Mouse (Mus musculus) liver, embryonic 15.5 days (tissue): ENCODE data around the gene Prtg. TPM values are rescaled to one million over a fixed set of nuclear protein-coding genes. Genes with fewer than 3 reads are reported as not detected.

Source experiments
- ATAC-seq: fragments of 200-750 bp; cut with Nextera tagmentation; 2 replicates; pipeline ENCODE4 v1.8.0; 2017; ENCODE audit warnings: moderate number of reproducible peaks, mild to moderate bottlenecking, moderate library complexity; ENCODE audit not compliant: insufficient read depth
- H3K27ac ChIP-seq: fragments of 300-500 bp; sonication (generic); replicated peaks from 2 replicates; pipeline ENCODE4 v1.5.1; 2015; ENCODE audit warnings: mild to moderate bottlenecking, inconsistent platforms
- H3K27me3 ChIP-seq: fragments of 300-500 bp; sonication (generic); 2 replicates; pipeline ENCODE4 v1.6.1; 2015; ENCODE audit warnings: mild to moderate bottlenecking, inconsistent platforms
- H3K36me3 ChIP-seq: fragments of 300-500 bp; sonication (generic); replicated peaks from 2 replicates; pipeline ENCODE4 v1.6.1; 2015; ENCODE audit warnings: moderate library complexity, mild to moderate bottlenecking, inconsistent platforms
- H3K4me1 ChIP-seq: fragments of 300-500 bp; sonication (generic); replicated peaks from 2 replicates; pipeline ENCODE4 v1.6.1; 2015; ENCODE audit warnings: inconsistent platforms
- H3K4me2 ChIP-seq: fragments of 300-500 bp; sonication (generic); 2 replicates; pipeline ENCODE4 v1.6.1; 2015; ENCODE audit warnings: moderate library complexity, mild to moderate bottlenecking, inconsistent platforms
- H3K4me3 ChIP-seq: fragments of 300-500 bp; sonication (generic); replicated peaks from 2 replicates; pipeline ENCODE4 v1.5.1; 2015; ENCODE audit warnings: mild to moderate bottlenecking, inconsistent platforms
- H3K9ac ChIP-seq: fragments of 300-500 bp; sonication (generic); 2 replicates; pipeline ENCODE4 v1.6.1; 2015; ENCODE audit warnings: moderate library complexity, mild to moderate bottlenecking, inconsistent platforms
- H3K9me3 ChIP-seq: fragments of 300-500 bp; sonication (generic); replicated peaks from 2 replicates; pipeline ENCODE4 v1.6.1; 2016; ENCODE audit warnings: inconsistent platforms
- WGBS: fragments of 180-500 bp; shearing (Covaris S2); methylation state at CpG from one replicate; pipeline ENCODE4 v1.1.7; 2015; ENCODE audit warnings: mixed read lengths; ENCODE audit not compliant: insufficient replicate concordance; 5-methylcytosine and 5-hydroxymethylcytosine counted together
- polyA plus RNA-seq: library from polyadenylated mRNA; unstranded; fragments of >200 nt; fragmentation: Nextera tagmentation; extraction: Ambion mirVana; gene quantifications from 2 replicates; pipeline ENCODE4 v1.2.1, GENCODE M21; 2015

The Prtg gene
- polyA plus RNA-seq, 1 experiment from 2014 or later, result 0.08 TPM

DNA sequence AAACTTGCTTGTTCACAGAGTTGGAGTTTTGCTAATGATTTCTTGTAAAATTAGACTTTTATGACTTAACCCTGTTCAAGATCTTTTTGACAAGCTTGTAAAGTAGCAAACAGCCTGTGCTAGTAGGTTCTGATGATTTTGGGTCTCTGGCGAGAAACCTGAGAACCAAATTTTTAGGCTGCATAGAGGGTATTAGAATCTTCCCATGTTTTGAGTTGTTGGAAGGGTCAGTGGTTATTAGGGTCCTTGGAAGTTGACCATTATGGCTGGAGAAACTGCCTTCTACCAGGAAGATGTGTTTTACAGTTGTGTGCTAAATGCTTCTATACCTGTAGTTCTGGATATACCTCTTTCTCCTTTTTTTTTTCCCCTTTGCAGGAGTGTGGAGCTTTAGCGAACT, 2.4 kb downstream of the Prtg start:
- Histone ChIP-seq H3K4me1 (peaks cover 15% of the 10 kb centered on the region), H3K4me3 (no peak overlapping the region), H3K9me3 (no peaks in the 10 kb centered on the region), H3K27ac (no peak overlapping the region), H3K9ac (no peak overlapping the region), H3K4me2 (no peak overlapping the region), H3K36me3 (no peaks in the 10 kb centered on the region), H3K27me3 (peaks cover 72% of the 10 kb centered on the region)
- no peak for ATAC-seq
- 58% methylated on average over 2 of the region's 2 CpGs for WGBS

GRCm38 (mm10) chr9:72810607-72811006, 3.9 kb downstream of the Prtg start:
- H3K9me3 ChIP-seq, result no peaks in the 10 kb centered on the region
- no peaks in the 10 kb centered on the region for H3K36me3 ChIP-seq
- H3K4me2 ChIP-seq, result no peak overlapping the region
- H3K27ac ChIP-seq, result no peak overlapping the region
- H3K9ac ChIP-seq, result no peak overlapping the region
- WGBS, result 30% methylated on average over 5 of the region's 5 CpGs
- peak; percentile 75 for ATAC-seq
- H3K27me3 ChIP-seq, result peaks cover 59% of the 10 kb centered on the region
- peaks cover 15% of the 10 kb centered on the region for H3K4me1 ChIP-seq
- H3K4me3 ChIP-seq, result no peak overlapping the region

DNA sequence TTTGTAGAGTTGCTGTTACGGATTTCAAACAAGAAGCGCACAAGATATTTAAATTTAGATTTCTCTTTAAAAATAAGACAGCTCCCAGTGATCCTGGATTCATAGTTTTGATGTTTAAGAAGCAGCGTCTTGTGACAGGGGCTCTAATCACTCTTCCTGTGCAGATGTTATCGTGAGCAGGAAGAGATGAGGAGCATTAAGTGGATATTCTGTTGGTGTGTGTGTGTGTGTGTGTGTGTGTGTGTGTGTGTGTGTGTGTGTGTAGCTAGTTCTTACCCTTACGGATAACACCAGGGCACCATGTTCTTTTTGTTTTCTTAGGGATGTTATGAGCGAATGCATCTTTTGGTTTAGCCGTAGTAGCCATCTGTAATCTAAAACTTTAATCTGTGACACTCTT, 5.4 kb downstream of the Prtg start:
- Histone ChIP-seq H3K27me3 (peaks cover 44% of the 10 kb centered on the region), H3K9me3 (no peaks in the 10 kb centered on the region), H3K9ac (no peak overlapping the region), H3K27ac (no peak overlapping the region), H3K4me3 (no peak overlapping the region), H3K36me3 (no peaks in the 10 kb centered on the region), H3K4me1 (peaks cover 9% of the 10 kb centered on the region), H3K4me2 (no peak overlapping the region)
- ATAC-seq, result no peak
- WGBS, result 40% methylated on average over 7 of the region's 7 CpGs

GRCm38 (mm10) chr9:72812594-72813570, 6.2 kb downstream of the Prtg start:
- peaks cover 3% of the 10 kb centered on the region; the same call in 1 of the 2 replicates for H3K4me1 ChIP-seq
- no peak overlapping the region for H3K27ac ChIP-seq
- no peak overlapping the region for H3K4me2 ChIP-seq
- no peak overlapping the region for H3K9ac ChIP-seq
- no peak for ATAC-seq
- H3K4me3 ChIP-seq, result no peak overlapping the region
- 14% methylated on average over 18 of the region's 18 CpGs for WGBS
- H3K27me3 ChIP-seq, result peaks cover 36% of the 10 kb centered on the region
- no peaks in the 10 kb centered on the region for H3K9me3 ChIP-seq
- H3K36me3 ChIP-seq, result no peaks in the 10 kb centered on the region

- H3K27ac ChIP-seq, result no peak overlapping the region
- no peak for ATAC-seq
- 41% methylated on average over 4 of the region's 4 CpGs for WGBS
- no peaks in the 10 kb centered on the region for H3K27me3 ChIP-seq
- no peaks in the 10 kb centered on the region for H3K36me3 ChIP-seq
- H3K9ac ChIP-seq, result no peak overlapping the region
- H3K4me1 ChIP-seq, result no peaks in the 10 kb centered on the region
- no peak overlapping the region for H3K4me3 ChIP-seq
- no peaks in the 10 kb centered on the region for H3K9me3 ChIP-seq
- no peak overlapping the region for H3K4me2 ChIP-seq
Measured at GRCm38 (mm10) chr9:72825511-72825910, 18.8 kb downstream of the Prtg start.

DNA sequence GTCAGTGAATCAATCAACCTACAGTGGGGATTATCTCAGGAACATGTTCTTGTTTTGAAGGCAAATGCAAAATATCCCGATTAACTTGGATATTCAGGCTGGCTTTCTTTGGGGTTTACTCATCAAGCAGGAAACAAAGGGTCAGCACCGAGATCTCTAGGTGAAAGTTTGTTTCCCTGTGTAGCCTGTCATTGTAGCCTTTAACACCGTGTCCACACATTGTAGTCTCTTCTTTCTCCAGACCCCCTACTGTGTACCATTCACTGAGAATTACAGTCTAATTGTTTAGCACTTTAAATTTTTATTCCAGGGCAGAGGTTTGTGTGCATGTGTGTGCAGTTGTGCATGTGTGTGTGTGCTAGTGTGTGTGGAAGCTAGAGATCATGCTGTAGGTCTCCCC, 19.3 kb downstream of the Prtg start:
- Histone ChIP-seq H3K4me3 (no peak overlapping the region), H3K9me3 (no peaks in the 10 kb centered on the region), H3K27me3 (no peaks in the 10 kb centered on the region), H3K4me1 (no peaks in the 10 kb centered on the region), H3K27ac (no peak overlapping the region), H3K9ac (no peak overlapping the region), H3K4me2 (no peak overlapping the region), H3K36me3 (no peaks in the 10 kb centered on the region)
- ATAC-seq, result no peak
- WGBS, result 37% methylated on average over 3 of the region's 3 CpGs

DNA sequence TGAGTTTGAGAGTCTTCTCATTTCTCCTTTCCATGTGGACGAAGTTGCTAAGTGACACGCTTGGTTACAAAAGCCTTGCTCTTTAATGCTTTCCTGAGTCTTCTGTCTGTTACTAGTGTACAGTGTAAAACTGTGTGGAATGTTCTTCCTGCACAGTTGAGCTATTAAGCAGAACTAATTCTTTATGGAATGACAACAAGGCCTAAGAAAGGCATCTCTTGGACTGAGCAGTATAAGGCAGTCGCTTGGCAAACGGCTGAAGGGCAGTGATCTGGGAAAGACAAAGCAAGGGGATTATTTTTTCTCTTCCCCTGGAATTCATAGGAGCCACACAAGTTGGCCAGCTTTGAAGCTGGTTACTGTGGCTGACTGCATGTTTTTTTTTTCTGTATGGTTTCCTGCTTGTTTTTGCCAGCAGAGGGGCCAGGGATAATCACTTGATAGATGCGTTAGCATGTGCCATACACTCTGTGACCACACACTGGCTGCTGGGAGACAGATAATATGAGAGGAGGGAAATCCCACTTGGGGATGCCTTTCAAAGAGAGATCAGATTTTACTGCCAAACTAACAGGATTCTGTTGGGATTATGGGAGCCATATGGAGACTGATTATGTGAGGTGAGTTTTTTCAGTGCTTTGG, 22.1 kb downstream of the Prtg start:
- Histone ChIP-seq H3K36me3 (no peaks in the 10 kb centered on the region), H3K27me3 (no peaks in the 10 kb centered on the region), H3K4me2 (no peak overlapping the region), H3K9ac (no peak overlapping the region), H3K27ac (no peak overlapping the region), H3K4me3 (no peak overlapping the region), H3K4me1 (no peaks in the 10 kb centered on the region), H3K9me3 (no peaks in the 10 kb centered on the region)
- 50% methylated on average over 5 of the region's 5 CpGs for WGBS
- ATAC-seq, result no peak

DNA sequence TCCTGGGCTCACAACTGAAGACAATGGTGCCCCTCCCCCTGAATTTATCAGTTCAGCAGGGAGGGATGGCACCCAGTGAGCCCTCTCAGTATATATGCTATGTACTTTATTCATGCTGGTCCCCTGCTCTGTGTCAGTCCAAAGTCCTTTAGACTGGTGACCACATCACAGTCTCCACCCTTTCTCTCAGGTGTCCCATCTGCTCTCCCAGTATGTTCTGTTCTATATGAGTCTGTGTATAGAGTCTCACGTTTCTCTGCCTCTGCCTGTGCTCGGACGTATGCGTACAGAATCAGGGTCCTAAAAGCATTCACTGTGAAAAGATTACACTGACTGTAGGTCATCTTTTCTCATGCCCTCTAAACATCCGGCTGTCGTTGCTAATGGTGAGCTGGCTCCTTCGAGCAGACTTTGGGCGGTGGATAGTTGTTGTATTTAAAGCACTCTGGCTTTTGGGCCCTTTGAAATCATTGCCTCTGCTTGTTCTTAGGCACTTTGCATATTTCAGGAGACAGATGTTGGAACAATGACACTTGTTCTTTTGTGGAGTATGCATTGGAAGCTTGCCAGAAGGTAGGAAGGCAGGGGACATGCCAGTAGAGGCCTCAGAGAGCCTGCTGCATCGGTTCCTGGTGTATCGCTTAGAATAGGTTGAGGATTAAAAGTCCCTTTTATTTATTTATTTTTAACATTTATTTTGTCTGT, 27.5 kb downstream of the Prtg start:
- peak; percentile 22; the same call in 1 of the 2 replicates for ATAC-seq
- Histone ChIP-seq H3K27ac (no peak overlapping the region), H3K9ac (no peak overlapping the region), H3K27me3 (no peaks in the 10 kb centered on the region), H3K9me3 (no peaks in the 10 kb centered on the region), H3K4me3 (no peak overlapping the region), H3K4me2 (no peak overlapping the region), H3K4me1 (peaks cover 6% of the 10 kb centered on the region; the same call in 1 of the 2 replicates), H3K36me3 (no peaks in the 10 kb centered on the region)
- WGBS, result 66% methylated on average over 10 of the region's 10 CpGs

DNA sequence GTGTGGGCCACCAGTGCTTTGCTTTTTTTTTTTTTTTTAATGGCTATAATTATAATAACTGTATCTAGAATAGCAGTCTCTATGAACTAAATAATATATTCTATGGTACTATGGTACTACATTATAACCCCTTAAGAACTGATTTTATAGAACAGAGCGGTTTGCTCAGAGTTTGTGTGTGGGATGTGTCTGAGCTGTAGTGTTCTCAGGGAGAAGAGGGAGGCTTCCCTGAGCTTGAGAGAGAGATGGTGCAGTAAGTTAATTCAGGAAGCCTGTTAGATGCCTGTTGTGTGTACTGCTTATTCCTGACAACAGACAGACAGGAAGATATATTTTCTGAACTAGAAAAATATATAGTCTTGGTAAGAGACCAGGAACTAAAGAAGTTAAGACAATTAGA, 28.3 kb downstream of the Prtg start:
- Histone ChIP-seq H3K9ac (no peak overlapping the region), H3K4me1 (peaks cover 6% of the 10 kb centered on the region; the same call in 1 of the 2 replicates), H3K9me3 (no peaks in the 10 kb centered on the region), H3K27ac (no peak overlapping the region), H3K27me3 (no peaks in the 10 kb centered on the region), H3K36me3 (no peaks in the 10 kb centered on the region), H3K4me2 (no peak overlapping the region), H3K4me3 (no peak overlapping the region)
- ATAC-seq, result no peak
- 73% methylated on average over 1 of the region's 1 CpGs for WGBS

- H3K4me3 ChIP-seq, result no peak overlapping the region
- no peaks in the 10 kb centered on the region for H3K9me3 ChIP-seq
- no peaks in the 10 kb centered on the region for H3K27me3 ChIP-seq
- no peak overlapping the region for H3K27ac ChIP-seq
- peaks cover 6% of the 10 kb centered on the region; the same call in 1 of the 2 replicates for H3K4me1 ChIP-seq
- no peaks in the 10 kb centered on the region for H3K36me3 ChIP-seq
- H3K4me2 ChIP-seq, result no peak overlapping the region
- H3K9ac ChIP-seq, result no peak overlapping the region
- ATAC-seq, result no peak
- WGBS, result 56% methylated on average over 11 of the region's 11 CpGs
Measured at GRCm38 (mm10) chr9:72836708-72837495, 30.2 kb downstream of the Prtg start.
